Mouse (Mus musculus) midbrain, embryonic 12.5 days (tissue): ENCODE measurements around the gene Pnpla5. TPM values are rescaled to one million over a fixed set of nuclear protein-coding genes. Genes with fewer than 3 reads are reported as not detected.

Source experiments
- ATAC-seq: fragments of 200-750 bp; cut with Nextera tagmentation; 2 replicates; pipeline ENCODE4 v1.8.0; 2017; ENCODE audit warnings: low read depth, moderate TSS enrichment, moderate library complexity; ENCODE audit not compliant: low FRiP score
- H3K27ac ChIP-seq: fragments of 300-500 bp; sonication (generic); replicated peaks from 2 replicates; pipeline ENCODE4 v1.5.1; 2016; ENCODE audit warnings: mild to moderate bottlenecking
- H3K27me3 ChIP-seq: fragments of 300-500 bp; sonication (generic); 2 replicates; pipeline ENCODE4 v1.6.1; 2016; ENCODE audit warnings: mild to moderate bottlenecking
- H3K36me3 ChIP-seq: fragments of 300-500 bp; sonication (generic); 2 replicates; pipeline ENCODE4 v1.6.1; 2016
- H3K4me1 ChIP-seq: fragments of 300-500 bp; sonication (generic); 2 replicates; pipeline ENCODE4 v1.6.1; 2016
- H3K4me2 ChIP-seq: fragments of 300-500 bp; sonication (generic); replicated peaks from 2 replicates; pipeline ENCODE4 v1.6.1; 2016; ENCODE audit warnings: mild to moderate bottlenecking, moderate library complexity
- H3K4me3 ChIP-seq: fragments of 300-500 bp; sonication (generic); 2 replicates; pipeline ENCODE4 v1.5.1; 2016; ENCODE audit warnings: mild to moderate bottlenecking
- H3K9ac ChIP-seq: fragments of 300-500 bp; sonication (generic); replicated peaks from 2 replicates; pipeline ENCODE4 v1.6.1; 2016; ENCODE audit warnings: mild to moderate bottlenecking, moderate library complexity
- H3K9me3 ChIP-seq: fragments of 300-500 bp; sonication (generic); 2 replicates; pipeline ENCODE4 v1.6.1; 2016; ENCODE audit warnings: mild to moderate bottlenecking
- WGBS: fragments of 180-500 bp; shearing (Covaris S2); methylation state at CpG from one replicate; pipeline ENCODE4 v1.1.7; 2016; 5-methylcytosine and 5-hydroxymethylcytosine counted together
- polyA plus RNA-seq: library from polyadenylated mRNA; unstranded; fragments of >200 nt; fragmentation: Nextera tagmentation; extraction: Ambion mirVana; gene quantifications from 2 replicates; pipeline ENCODE4 v1.2.1, GENCODE M21; 2016

Gene Pnpla5
- polyA plus RNA-seq, 1 experiment from 2014 or later = not detected

DNA sequence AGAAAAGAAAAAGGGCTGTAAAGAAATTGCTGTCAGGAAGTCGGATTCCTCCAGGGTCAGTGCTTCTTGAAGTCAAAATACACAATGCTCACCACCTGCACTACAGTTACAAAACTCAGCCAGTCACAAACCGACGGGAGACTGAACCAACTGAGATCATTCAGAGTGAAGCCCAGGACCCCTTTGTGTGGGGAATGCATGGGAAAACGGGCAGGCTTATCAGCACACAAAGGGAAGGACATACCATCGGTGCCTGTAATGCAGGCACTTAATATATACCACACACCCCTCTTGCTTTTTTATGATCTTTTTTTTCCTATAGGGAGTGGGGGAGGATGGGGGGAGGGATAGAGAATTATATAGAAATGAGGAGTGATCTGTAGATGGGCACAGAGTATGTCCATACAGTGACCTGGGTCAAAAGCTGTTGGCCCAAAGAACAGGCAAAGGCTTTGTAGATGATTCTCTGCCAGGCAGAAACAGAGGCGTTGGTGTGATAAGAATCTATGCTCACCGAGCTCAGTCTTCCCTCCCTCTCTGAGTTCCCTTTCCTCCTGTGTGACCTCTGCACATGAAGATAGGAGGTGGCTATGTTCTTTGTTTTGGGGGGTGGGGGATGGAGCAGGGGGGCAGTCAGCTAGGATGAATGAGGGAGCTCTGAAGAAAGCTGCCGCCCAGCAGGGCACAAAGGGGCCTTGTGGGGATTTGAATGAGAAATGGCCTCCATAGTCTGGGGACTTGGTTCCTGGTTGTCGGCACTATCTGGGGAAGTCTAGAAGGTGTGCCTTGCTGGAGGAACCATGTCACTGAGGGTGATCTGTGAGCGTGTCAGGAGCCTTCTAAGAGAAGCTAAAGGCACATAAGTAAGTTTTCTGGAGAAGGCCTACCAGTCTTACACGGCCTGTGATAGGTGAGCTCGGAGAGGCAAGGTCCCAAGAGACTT, 13.8 kb upstream of the Pnpla5 start:
- Histone ChIP-seq H3K4me2 (no peak overlapping the region), H3K27me3 (no peaks in the 10 kb centered on the region), H3K4me1 (peaks cover 27% of the 10 kb centered on the region), H3K27ac (0 out of 2 replicates have a peak overlapping the region, but pooled peaks have one; percentile 20), H3K4me3 (no peak overlapping the region), H3K9ac (no peak overlapping the region), H3K9me3 (no peaks in the 10 kb centered on the region), H3K36me3 (no peaks in the 10 kb centered on the region)
- ATAC-seq = no peak
- WGBS = 19% methylated on average over 12 of the region's 12 CpGs

DNA sequence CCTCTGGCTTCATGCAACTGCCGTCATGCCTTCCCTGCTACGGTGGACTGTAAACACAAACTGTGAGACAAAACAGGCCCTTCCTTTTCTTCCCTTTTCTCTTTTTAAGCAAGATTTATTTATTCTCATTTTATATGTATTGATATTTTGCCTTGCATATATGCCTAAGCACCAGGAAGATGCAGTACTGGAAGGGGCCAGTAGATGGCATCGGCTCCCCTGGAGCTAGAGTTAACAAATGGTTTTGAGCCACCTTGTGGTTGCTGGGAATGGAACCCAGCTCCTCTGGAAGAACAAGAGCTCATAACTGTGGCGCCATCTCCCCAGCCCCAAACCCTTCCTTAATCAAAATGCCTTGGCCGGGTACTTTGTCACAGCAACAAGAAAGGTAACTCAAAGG, 12.5 kb upstream of the Pnpla5 start:
- H3K36me3 ChIP-seq = no peaks in the 10 kb centered on the region
- no peak overlapping the region for H3K4me3 ChIP-seq
- H3K9ac ChIP-seq = no peak overlapping the region
- ATAC-seq = no peak
- H3K4me2 ChIP-seq = no peak overlapping the region
- no peaks in the 10 kb centered on the region for H3K9me3 ChIP-seq
- H3K27ac ChIP-seq = no peak overlapping the region
- H3K4me1 ChIP-seq = peaks cover 18% of the 10 kb centered on the region
- no peaks in the 10 kb centered on the region for H3K27me3 ChIP-seq
- whole genome bisulfite sequencing = 91% methylated on average over 5 of the region's 5 CpGs

DNA sequence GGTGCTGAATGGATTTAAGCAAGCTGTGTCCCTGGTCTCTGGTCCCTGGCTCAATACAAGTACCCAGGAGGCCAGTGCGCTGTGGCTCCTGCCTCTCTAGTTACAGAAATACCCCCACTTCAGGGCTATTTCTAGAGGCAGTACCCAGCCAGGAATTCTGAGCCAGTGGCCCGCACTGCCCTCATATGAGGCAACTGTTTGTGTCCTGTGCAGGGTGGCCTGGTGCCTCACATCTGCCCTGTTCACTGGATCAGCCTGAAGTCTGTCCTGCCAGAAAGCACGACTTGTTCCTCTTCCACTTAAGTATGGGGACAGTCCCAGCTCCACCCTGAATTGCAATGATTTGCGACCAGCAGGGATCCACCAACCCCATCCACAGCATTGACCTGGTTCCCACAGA, 10.5 kb upstream of the Pnpla5 start:
- Histone ChIP-seq H3K27me3 (no peaks in the 10 kb centered on the region), H3K4me3 (no peak overlapping the region), H3K4me1 (peaks cover 11% of the 10 kb centered on the region), H3K27ac (no peak overlapping the region), H3K9ac (no peak overlapping the region), H3K36me3 (no peaks in the 10 kb centered on the region), H3K9me3 (no peaks in the 10 kb centered on the region), H3K4me2 (no peak overlapping the region)
- ATAC-seq = no peak
- WGBS = 83% methylated on average over 4 of the region's 4 CpGs

DNA sequence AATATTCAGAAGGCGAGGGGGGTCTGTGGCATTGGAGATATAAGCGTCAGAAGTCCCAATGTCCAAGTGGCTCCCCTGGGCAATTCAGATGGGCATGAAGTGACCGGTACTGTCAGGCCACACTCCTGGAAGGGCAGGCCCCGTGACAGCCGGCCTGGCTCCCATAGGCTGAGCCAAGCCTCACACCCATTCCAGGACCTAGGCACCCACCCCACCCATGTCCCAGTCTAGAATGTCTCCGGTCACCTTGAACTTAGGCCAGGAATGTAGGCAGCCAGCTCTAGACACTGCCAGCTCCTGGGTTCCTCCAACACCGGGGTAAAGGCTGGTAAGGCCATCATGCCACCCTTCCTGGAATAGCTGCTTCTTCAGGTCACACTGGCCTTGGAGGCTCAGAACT, 9.0 kb upstream of the Pnpla5 start:
- 94% methylated on average over 7 of the region's 7 CpGs for WGBS
- no peak overlapping the region for H3K9ac ChIP-seq
- H3K9me3 ChIP-seq = no peaks in the 10 kb centered on the region
- H3K4me1 ChIP-seq = peaks cover 8% of the 10 kb centered on the region
- H3K27ac ChIP-seq = no peak overlapping the region
- no peaks in the 10 kb centered on the region for H3K36me3 ChIP-seq
- no peak for ATAC-seq
- no peak overlapping the region for H3K4me2 ChIP-seq
- H3K4me3 ChIP-seq = no peak overlapping the region
- H3K27me3 ChIP-seq = no peaks in the 10 kb centered on the region

DNA sequence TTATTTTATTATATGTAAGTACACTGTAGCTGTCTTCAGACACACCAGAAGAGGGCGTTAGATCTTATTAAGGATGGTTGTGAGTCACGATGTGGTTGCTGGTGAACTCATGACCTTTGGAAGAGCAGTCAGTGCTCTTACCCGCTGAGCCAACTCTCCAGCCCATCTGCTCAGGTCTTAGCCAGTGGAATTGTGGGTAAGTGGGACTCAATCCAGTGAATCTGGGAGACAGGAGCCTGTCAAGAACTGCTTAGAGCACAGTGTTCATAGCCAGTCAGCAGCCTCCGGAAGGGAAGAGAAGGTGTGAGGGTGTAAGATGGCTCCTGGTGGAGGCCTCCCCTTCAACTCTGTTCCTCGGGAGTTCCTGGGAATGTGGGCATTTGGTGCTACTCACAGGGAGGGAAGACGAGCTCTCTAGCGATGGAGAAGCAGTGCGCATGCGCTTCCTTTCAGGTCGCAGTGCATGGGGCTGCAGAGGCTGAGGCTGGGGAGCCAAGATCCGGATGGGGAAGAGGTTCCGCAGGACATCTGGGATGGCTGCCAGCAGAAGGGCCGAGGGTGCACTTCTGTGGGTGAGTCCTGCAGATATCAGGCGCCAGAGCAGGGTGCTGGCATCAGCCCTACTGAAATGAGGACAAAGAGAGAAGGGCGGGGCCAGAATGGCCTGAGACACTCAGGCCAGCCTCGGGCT, 8.3 kb upstream of the Pnpla5 start:
- WGBS = 65% methylated on average over 16 of the region's 16 CpGs
- H3K27ac ChIP-seq = no peak overlapping the region

DNA sequence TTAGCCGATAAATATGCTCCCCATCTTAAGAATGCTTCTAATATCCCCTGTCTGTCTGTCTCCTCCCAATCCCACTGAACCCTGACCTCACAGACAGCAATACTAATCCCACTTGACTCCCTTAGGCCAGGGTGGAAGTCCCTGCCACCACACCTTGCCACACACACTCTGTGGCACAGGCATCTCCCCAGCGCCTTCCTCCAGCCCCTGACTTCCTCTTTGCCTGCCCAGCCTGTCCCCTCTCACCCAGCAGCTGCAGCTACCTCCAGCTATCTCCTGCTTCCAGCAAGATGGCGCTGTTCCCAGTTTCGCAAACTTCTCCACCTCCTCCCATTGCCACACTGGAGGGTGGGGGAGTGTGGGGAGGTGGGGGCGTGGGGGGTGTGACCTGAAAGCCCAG, 3.9 kb upstream of the Pnpla5 start:
- no peak for ATAC-seq
- no peak overlapping the region for H3K27ac ChIP-seq
- H3K36me3 ChIP-seq = no peaks in the 10 kb centered on the region
- H3K4me1 ChIP-seq = no peaks in the 10 kb centered on the region
- H3K9ac ChIP-seq = no peak overlapping the region
- no peaks in the 10 kb centered on the region for H3K9me3 ChIP-seq
- H3K4me2 ChIP-seq = no peak overlapping the region
- WGBS = 39% methylated on average over 5 of the region's 5 CpGs
- peaks cover 3% of the 10 kb centered on the region; the same call in 1 of the 2 replicates for H3K27me3 ChIP-seq
- no peak overlapping the region for H3K4me3 ChIP-seq

More for the DNA sequence above, 8.3 kb upstream of the Pnpla5 start:
- Histone ChIP-seq H3K4me2 (no peak overlapping the region), H3K9ac (no peak overlapping the region), H3K9me3 (no peaks in the 10 kb centered on the region), H3K36me3 (no peaks in the 10 kb centered on the region), H3K4me3 (no peak overlapping the region), H3K4me1 (peaks cover under 1% of the 10 kb centered on the region; the same call in 1 of the 2 replicates), H3K27me3 (no peaks in the 10 kb centered on the region)
- no peak for ATAC-seq

DNA sequence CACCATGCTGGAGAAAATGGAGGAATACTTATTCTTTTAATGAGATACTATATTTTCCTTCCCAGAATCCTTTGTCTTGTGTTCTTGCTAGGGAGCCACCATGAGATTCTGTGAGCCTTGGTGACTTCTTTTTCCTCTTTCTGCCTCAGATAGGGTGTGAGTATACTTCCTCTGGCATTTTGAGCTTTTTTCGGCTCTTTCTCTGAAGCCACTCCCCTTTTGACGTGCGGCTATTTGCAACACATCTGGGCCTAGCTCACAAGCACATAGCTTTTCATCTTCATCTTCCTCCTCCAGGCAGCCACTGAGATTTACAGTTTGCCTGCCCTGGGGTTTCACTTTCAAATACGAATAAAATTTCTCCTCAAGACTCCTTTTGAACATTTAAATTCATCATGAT, 3.5 kb upstream of the Pnpla5 start:
- Histone ChIP-seq H3K4me2 (no peak overlapping the region), H3K9ac (no peak overlapping the region), H3K4me1 (no peaks in the 10 kb centered on the region), H3K36me3 (no peaks in the 10 kb centered on the region), H3K4me3 (no peak overlapping the region), H3K9me3 (no peaks in the 10 kb centered on the region), H3K27me3 (peaks cover 3% of the 10 kb centered on the region; the same call in 1 of the 2 replicates), H3K27ac (no peak overlapping the region)
- no peak for ATAC-seq
- 74% methylated on average over 4 of the region's 4 CpGs for WGBS

DNA sequence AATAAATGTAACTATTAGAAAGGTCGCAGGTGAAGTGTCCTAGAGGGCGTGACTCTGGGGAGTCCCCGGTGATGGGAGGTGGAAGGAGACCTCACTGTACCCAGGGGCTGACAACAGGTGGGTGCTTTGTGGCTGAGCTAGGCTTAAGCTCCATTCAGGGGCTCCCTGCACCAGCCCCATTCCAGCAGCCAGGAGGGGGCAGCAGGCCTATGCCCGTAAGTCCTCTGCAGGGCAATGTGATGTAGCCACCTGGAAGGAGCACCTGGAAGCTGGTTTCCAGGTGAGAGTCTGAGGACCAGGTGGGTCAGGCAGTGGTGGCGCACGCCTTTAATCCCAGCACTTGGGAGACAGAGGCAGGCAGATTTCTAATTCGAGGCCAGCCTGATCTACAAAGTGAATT, 1.1 kb upstream of the Pnpla5 start:
- no peak overlapping the region for H3K27ac ChIP-seq

DNA sequence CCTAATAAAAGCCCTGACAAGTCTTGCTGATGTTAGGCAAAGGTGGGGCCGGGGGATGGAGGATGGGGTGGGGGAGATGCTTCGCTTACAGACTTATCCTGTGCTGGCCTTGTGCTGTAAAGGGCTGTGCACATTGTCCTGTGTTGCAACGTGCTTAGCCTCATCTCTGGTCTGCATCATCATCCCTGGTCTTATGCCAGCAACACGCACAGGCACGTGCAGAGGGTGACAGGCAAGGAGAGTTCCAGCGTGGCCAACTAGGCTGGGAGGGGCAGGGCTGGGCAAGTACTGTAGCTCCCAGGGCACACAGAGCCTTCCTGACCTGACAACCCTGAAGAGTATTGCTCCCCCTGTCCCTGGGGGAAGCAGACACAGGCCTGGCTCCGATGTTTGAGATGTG, 1.9 kb downstream of the Pnpla5 start:
- Histone ChIP-seq H3K9ac (no peak overlapping the region), H3K27ac (no peak overlapping the region), H3K36me3 (no peaks in the 10 kb centered on the region), H3K4me3 (no peak overlapping the region), H3K9me3 (no peaks in the 10 kb centered on the region; the same call in 1 of the 2 replicates), H3K4me2 (no peak overlapping the region), H3K4me1 (no peaks in the 10 kb centered on the region), H3K27me3 (peaks cover 11% of the 10 kb centered on the region; the same call in 1 of the 2 replicates)
- ATAC-seq = no peak
- WGBS = 87% methylated on average over 7 of the region's 7 CpGs

More for the DNA sequence above, 1.1 kb upstream of the Pnpla5 start:
- 73% methylated on average over 7 of the region's 7 CpGs for WGBS
- Histone ChIP-seq H3K4me1 (no peaks in the 10 kb centered on the region), H3K36me3 (no peaks in the 10 kb centered on the region), H3K4me3 (no peak overlapping the region), H3K27me3 (peaks cover 7% of the 10 kb centered on the region; the same call in 1 of the 2 replicates), H3K4me2 (no peak overlapping the region), H3K9ac (no peak overlapping the region), H3K9me3 (no peaks in the 10 kb centered on the region)
- no peak for ATAC-seq

DNA sequence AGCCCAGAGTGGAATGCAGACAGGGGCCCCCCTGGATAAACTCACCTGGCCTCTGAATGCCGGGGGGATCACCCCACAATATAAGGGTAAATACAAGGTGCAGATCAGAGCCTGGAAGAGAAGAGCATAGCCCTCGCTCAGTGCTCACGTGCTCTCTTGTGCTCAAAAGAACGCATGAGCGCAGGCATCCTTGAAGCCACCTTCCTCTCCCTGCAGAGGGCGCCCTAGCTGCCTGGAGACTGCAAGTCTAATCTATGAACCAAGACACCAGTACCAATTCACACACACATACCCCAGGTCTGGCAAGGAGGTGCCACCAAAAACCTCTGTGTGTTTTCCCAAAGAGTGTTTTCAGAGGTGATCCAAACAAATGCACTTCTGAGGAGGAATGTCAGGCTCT, 2.4 kb downstream of the Pnpla5 start:
- 26% methylated on average over 6 of the region's 6 CpGs for WGBS
- H3K9ac ChIP-seq = no peak overlapping the region
- ATAC-seq = no peak

DNA sequence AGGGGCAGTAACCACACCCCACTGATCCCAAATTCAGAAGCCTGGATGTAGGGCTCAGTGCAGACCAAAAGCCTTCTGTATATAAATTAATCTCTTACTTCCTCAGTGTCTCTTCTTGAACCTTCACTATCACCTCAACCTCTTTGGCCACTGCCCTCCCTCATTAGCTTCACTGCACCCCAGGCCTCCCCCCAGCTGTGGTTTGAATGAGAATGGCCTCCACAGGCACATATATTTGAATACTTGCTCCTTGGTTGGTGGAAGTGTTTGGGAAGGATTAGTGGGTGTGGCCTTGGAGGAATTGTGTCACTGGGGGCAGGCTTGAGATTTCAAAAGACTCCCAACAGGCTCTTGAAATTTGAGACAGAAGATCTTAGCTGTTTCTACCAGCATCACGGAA, 6.5 kb downstream of the Pnpla5 start:
- no peaks in the 10 kb centered on the region; the same call in 1 of the 2 replicates for H3K9me3 ChIP-seq
- H3K27me3 ChIP-seq = peaks cover 16% of the 10 kb centered on the region
- no peak for ATAC-seq
- H3K4me1 ChIP-seq = no peaks in the 10 kb centered on the region
- H3K36me3 ChIP-seq = no peaks in the 10 kb centered on the region
- WGBS = 88% methylated on average over 1 of the region's 1 CpGs
- no peak overlapping the region for H3K4me3 ChIP-seq
- no peak overlapping the region for H3K27ac ChIP-seq
- H3K4me2 ChIP-seq = no peak overlapping the region
- no peak overlapping the region for H3K9ac ChIP-seq

More for the DNA sequence above, 2.4 kb downstream of the Pnpla5 start:
- Histone ChIP-seq H3K4me3 (no peak overlapping the region), H3K36me3 (no peaks in the 10 kb centered on the region), H3K4me1 (no peaks in the 10 kb centered on the region), H3K27ac (no peak overlapping the region), H3K9me3 (no peaks in the 10 kb centered on the region; the same call in 1 of the 2 replicates), H3K27me3 (peaks cover 11% of the 10 kb centered on the region; the same call in 1 of the 2 replicates), H3K4me2 (no peak overlapping the region)

DNA sequence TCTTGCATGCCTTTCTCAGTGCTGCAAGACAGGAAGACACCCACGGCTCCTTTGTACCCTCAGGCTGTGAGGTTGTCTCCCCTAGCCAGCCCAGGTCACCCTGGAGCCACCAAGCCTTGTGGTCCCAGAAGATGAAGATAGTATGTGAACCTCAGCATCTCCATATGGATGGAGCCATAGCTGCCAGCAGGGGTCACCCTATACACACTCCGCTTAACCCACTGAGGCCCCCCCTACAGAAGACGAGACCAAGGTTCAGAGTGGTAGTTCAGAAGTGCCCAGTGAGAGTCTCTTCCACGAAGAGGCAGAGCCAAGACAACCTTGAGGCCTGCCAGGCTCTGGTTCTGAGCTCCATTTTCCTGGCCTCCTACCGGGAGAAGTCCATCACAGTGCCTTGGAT, 7.2 kb downstream of the Pnpla5 start:
- Histone ChIP-seq H3K36me3 (no peaks in the 10 kb centered on the region), H3K4me1 (no peaks in the 10 kb centered on the region), H3K9me3 (no peaks in the 10 kb centered on the region; the same call in 1 of the 2 replicates), H3K4me3 (no peak overlapping the region), H3K9ac (no peak overlapping the region), H3K27ac (no peak overlapping the region), H3K27me3 (peaks cover 16% of the 10 kb centered on the region), H3K4me2 (no peak overlapping the region)
- WGBS = 60% methylated on average over 5 of the region's 5 CpGs
- ATAC-seq = no peak
